Mouse (Mus musculus) adrenal gland, postnatal 0 days (tissue): ENCODE data around the gene Gm21783. TPM values are rescaled to one million over a fixed set of nuclear protein-coding genes. Genes with fewer than 3 reads are reported as not detected.

Experiments
- polyA plus RNA-seq: library from polyadenylated mRNA; unstranded; fragments of >200 nt; fragmentation: Nextera tagmentation; extraction: Ambion mirVana; gene quantifications from 2 replicates; pipeline ENCODE4 v1.2.1, GENCODE M21; 2015

The Gm21783 gene
- not detected in 2 replicates for polyA plus RNA-seq

GRCm38 (mm10) chrY:44981163-44981562 is at the start of gene Gm21783:
TSS of gene Gm21783 (minus strand) at chrY:44981263.

